Mouse (Mus musculus) midbrain, embryonic 10.5 days (tissue): ENCODE data around the gene Arid3c. TPM values are rescaled to one million over a fixed set of nuclear protein-coding genes. Genes with fewer than 3 reads are reported as not detected.
"Not testable (repeated sequence)": the region's sequence is repeated elsewhere in the genome, so short reads cannot be mapped to it uniquely, and the experiment has no call there.

Source experiments
- DNase-seq: peaks from one replicate; pipeline ENCODE4 v3.0.0-alpha.2; 2017; ENCODE audit warnings: low spot score
- H3K27ac ChIP-seq: fragments of 300-500 bp; sonication (generic); replicated peaks from 2 replicates; pipeline ENCODE4 v1.5.1; 2016; ENCODE audit warnings: mild to moderate bottlenecking
- H3K27me3 ChIP-seq: fragments of 300-500 bp; sonication (generic); 2 replicates; pipeline ENCODE4 v1.6.1; 2016; ENCODE audit warnings: low read depth, mild to moderate bottlenecking; ENCODE audit not compliant: poor library complexity, severe bottlenecking
- H3K36me3 ChIP-seq: fragments of 300-500 bp; sonication (generic); 2 replicates; pipeline ENCODE4 v1.6.1; 2016; ENCODE audit warnings: mild to moderate bottlenecking, moderate library complexity
- H3K4me1 ChIP-seq: fragments of 300-500 bp; sonication (generic); 2 replicates; pipeline ENCODE4 v1.6.1; 2016
- H3K4me3 ChIP-seq: fragments of 300-500 bp; sonication (generic); 2 replicates; pipeline ENCODE4 v1.5.1; 2016; ENCODE audit warnings: mild to moderate bottlenecking, moderate library complexity
- H3K9me3 ChIP-seq: fragments of 300-500 bp; sonication (generic); replicated peaks from 2 replicates; pipeline ENCODE4 v1.6.1; 2016; ENCODE audit warnings: mild to moderate bottlenecking
- WGBS: fragments of 180-500 bp; shearing (Covaris S2); methylation state at CpG from one replicate; pipeline ENCODE4 v1.1.7; 2016; 5-methylcytosine and 5-hydroxymethylcytosine counted together
- polyA plus RNA-seq: library from polyadenylated mRNA; unstranded; fragments of >200 nt; fragmentation: Nextera tagmentation; extraction: Ambion mirVana; gene quantifications from 2 replicates; pipeline ENCODE4 v1.2.1, GENCODE M21; 2016

The Arid3c gene
- polyA plus RNA-seq = 0.28 and 0.63 TPM in 2 replicates

DNA sequence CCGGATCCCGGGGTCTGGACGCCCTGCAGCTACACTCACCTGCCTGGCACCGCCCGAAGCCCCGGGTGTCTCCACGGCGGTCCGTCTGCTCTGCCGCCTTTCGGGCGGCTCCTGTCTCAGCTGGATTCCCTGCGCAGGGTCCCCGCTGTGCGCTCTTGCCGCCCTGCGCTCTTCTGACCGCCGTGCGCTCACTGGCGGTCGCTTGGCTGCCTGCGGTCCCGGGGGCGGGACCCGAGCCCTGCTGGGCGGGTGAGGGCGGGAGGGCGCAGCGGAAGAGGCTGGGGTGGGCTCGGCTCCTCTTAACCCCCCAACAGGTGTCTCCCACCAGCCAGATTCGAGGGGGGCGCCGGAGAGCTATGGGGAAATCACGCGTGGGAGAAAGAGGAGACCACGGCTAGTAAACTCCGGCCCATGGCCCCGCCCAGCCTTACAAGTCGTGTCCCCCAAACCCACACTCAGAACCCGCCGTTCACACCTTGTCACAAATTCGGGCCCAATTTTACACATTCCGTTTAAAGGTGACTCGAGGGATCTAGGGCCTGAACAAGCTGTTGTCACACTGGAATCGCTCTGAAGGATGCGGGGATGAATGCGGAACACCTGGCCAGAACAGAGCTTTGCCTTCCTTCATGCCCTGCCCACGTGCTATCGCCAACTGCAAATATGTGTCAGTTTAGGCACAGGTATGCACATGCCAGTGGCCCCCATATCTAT lies at the start of gene Arid3c:
Gene Arid3c, minus strand, starts transcription at position 91 of the 714 bp plus-strand sequence.
- WGBS = 2% methylated on average over 50 of the region's 50 CpGs
- peaks cover 25% of the 10 kb centered on the region for H3K4me1 ChIP-seq
- peaks cover 6% of the 10 kb centered on the region; the same call in 1 of the 2 replicates for H3K9me3 ChIP-seq
- H3K36me3 ChIP-seq = no peaks in the 10 kb centered on the region
- no peak for DNase-seq
- H3K27ac ChIP-seq = no peak within 1 kb of the TSS
- peak within 1 kb of the TSS; percentile 53 for H3K4me3 ChIP-seq
- H3K27me3 ChIP-seq = peaks cover 81% of the 10 kb centered on the region

DNA sequence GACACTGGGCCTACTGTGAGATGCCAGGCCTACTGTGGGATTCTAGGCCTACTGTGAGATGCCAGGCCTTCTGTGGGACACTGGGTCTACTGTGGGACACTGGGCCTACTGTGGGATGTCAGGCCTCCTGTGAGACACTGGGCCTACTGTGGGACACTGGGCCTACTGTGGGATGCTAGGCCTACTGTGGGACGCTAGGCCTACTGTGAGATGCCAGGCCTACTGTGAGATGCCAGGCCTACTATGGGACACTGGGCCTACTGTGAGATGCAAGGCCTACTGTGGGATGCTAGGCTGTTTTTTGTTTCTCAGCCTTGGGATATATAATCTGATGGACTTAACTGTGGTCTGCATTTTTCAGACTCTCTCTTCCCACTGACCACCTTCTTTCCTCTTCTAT lies 44.9 kb upstream of the Arid3c start:
- H3K36me3 ChIP-seq, H3K27ac ChIP-seq, H3K4me3 ChIP-seq, H3K4me1 ChIP-seq, H3K27me3 ChIP-seq, H3K9me3 ChIP-seq, DNase-seq: not testable (repeated sequence)
- WGBS = 85% methylated on average over 1 of the region's 1 CpGs

DNA sequence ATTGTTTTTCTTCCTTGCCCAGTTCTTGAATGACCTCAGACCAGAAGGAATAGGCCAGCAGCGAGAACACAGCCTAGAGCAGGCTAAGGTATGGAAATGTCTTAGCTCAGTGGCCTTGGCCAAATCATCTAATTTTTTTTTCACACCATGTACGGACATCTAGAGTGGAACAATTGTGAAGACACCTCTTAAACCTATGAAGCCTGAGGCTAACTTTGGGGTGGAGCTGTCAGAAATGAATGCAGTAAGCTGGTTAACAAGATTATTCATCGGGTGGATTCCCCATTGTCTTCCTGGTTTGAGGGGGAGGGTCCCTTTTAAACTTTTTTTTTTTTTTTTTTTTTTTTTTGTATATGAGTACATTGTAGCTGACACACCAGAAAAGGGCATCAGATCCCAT lies 43.6 kb upstream of the Arid3c start:
- H3K27me3 ChIP-seq, H3K4me1 ChIP-seq, H3K36me3 ChIP-seq, DNase-seq, H3K9me3 ChIP-seq: not testable (repeated sequence)
- Histone ChIP-seq H3K27ac (peak overlapping the region; percentile 52; the same call in 1 of the 2 replicates), H3K4me3 (peak overlapping the region; percentile 48)
- 55% methylated on average over 3 of the region's 3 CpGs for WGBS

DNA sequence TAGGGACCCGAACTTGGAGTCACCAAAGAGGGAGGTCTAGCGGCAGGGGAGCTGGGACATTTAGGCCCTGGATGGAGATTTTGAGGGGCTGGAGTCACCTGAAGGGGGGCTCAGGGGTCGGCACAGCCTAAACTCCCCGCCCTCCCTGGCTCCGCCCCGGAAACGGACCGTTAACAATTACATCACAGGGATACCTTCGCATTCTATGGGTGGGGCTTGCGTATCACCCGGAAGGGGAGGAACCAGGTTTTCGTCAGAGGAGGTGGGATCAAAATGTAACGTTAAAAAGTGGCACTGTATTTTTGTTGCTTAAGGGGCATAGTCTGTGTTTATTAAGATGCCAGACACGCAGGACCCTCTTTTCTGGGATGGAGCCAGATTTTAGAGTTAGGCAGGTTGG lies 43.1 kb upstream of the Arid3c start, which contains the start of gene Ccl27a:
Gene Ccl27a, minus strand, starts transcription at position 246 of the 400 bp plus-strand sequence.
- WGBS = under 1% methylated on average over 13 of the region's 14 CpGs
- Histone ChIP-seq H3K27ac (peak within 1 kb of the TSS; percentile 74), H3K4me3 (peak within 1 kb of the TSS; percentile 57)
- not testable (repeated sequence) for H3K9me3 ChIP-seq, H3K4me1 ChIP-seq, H3K27me3 ChIP-seq, H3K36me3 ChIP-seq
- DNase-seq = peak; percentile 82

DNA sequence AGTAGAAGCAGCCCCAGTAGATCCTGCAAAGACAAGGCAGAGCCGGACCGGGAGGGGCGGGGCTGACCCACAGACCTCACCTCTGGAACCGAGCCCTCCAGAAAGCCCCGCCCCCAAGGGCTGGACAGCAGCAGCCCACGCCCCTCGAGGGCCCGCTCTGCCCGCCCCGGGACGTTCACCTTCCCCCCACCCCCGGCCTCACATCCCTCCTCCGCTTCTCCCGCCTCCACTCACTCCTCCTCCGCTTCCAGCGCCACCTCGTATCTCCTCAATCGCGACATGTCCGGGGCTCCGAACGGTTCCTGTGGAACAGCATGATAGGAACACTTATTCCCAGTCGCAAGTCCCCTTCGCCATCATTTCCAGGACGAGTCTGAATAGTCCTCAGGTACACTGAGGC lies 42.6 kb upstream of the Arid3c start:
- not testable (repeated sequence) for H3K4me1 ChIP-seq, H3K9me3 ChIP-seq, H3K36me3 ChIP-seq, H3K27me3 ChIP-seq
- WGBS = under 1% methylated on average over 24 of the region's 25 CpGs
- Histone ChIP-seq H3K4me3 (peak overlapping the region; percentile 57), H3K27ac (peak overlapping the region; percentile 74)
- peak; percentile 55 for DNase-seq

DNA sequence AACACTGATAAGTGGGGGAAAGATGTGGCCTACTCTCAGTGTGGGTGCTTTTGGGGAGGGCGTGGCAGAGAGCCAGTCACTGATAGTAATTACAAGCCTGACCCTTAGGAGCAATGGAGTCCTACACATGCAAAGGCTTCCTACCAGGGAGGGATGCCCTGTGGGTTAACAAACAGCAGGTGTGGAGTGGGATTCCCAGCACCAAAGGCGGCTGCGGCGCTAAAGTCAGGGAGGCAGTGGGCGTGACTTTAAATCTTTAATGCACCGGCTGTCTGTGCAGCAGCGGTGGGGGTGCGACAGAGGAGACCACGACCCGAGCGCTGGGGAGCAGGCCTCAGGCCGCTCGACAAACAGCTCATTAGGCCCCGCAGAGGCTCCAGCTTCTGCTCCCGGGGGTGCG lies 42.0 kb upstream of the Arid3c start:
- peak overlapping the region; percentile 44 for H3K4me3 ChIP-seq
- H3K9me3 ChIP-seq, H3K36me3 ChIP-seq, H3K27me3 ChIP-seq, H3K4me1 ChIP-seq, DNase-seq, H3K27ac ChIP-seq: not testable (repeated sequence)
- 4% methylated on average over 9 of the region's 16 CpGs for WGBS

DNA sequence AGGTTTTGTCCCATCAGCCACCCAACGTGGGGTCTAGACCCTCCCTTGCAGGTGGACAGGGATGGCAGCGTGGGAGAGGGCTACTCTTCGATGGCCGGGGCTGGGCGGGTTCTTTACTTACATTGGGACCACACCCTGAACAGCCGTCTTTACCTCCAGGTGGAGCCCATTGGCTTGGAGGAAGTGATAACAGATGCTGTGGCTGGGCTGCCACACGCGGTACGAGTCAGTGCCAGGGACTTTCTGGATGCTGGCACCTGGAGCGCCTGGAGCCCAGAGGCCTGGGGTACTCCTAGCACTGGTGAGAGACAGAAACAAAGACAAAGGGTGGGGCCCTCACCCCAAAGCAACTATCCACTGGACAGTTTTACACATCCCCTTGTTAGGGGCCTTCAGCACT lies 36.4 kb upstream of the Arid3c start:
- 88% methylated on average over 10 of the region's 10 CpGs for WGBS
- H3K4me3 ChIP-seq = not testable (repeated sequence)

DNA sequence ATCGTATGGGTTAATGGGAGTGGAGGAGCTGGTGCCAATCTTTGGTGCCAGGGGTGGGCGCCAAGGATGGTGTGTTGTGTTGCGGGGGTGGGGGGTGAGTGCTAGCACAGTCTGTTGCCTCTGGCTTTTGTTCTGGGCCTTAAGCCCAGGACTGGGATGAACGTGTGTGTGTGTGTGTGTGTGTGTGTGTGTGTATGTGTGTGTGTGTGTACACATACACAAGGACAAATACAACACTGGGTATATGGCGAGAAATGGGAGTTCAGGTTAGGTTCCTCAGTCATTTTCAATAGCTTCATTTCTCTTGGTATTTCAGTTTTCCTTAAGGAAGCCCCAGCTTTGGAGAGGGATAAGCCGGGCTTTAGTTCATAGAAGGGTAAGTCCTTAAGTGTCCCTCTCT lies 32.2 kb upstream of the Arid3c start:
- not testable (repeated sequence) for H3K4me3 ChIP-seq, H3K36me3 ChIP-seq, H3K27ac ChIP-seq, H3K27me3 ChIP-seq, H3K9me3 ChIP-seq, DNase-seq
- H3K4me1 ChIP-seq = peaks cover 35% of the 10 kb centered on the region
- 81% methylated on average over 5 of the region's 6 CpGs for WGBS

More for the DNA sequence above, 36.4 kb upstream of the Arid3c start:
- H3K36me3 ChIP-seq, H3K27ac ChIP-seq, H3K9me3 ChIP-seq, H3K27me3 ChIP-seq, H3K4me1 ChIP-seq, DNase-seq: not testable (repeated sequence)

DNA sequence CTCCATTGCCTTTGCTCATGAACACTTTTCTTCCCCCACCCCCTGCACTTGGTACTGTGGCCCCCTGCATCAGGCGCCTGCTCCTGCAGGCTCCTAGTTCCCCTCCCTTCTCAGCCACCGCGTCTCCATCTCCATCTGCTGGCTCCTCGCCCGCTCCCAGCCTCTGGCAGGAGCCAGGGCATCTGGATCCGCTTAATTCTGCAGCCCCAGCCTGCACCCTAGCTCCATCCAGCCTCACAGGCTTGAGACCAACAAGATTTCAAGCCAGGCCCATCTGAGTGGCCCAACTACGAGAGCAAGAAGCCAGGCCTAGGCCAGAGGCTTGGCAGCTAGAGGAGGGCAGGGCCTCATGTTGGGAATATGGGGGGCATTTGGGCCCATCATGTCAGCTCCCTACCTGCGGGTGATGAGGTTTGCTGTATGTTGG lies 31.8 kb upstream of the Arid3c start:
- H3K4me3 ChIP-seq = peak overlapping the region; percentile 24
- H3K36me3 ChIP-seq = not testable (repeated sequence)

DNA sequence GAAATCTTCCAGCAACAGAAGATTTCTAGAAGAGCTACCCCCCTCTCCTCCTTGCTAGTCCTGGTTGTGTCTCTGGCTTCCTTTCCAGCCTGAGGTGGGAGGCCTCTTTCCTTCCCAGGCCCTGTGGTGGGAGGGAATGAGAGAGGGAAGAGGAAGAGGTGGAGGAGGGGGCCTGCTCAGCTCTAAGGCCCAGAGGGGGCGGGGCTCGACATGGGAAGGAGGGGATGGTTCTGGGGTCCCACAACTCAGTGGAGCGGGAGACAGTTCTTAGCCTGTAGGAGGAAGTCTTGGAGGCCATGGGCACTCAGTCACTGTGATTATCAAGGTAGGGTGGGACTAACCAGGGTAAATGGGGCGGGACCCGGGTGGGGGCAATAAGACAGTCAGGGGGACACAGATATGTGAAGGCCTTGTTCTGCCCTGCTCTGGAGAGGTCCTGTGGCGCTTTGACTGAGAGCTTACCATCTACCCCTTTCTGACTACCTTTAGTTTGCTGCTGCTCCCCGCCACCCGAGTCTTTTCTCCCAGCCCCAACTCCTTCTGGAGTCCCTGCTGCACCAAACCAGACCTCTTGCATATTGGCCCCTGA lies 31.3 kb upstream of the Arid3c start:
- no peaks in the 10 kb centered on the region for H3K27me3 ChIP-seq
- peaks cover 35% of the 10 kb centered on the region for H3K4me1 ChIP-seq
- no peaks in the 10 kb centered on the region for H3K9me3 ChIP-seq
- H3K27ac ChIP-seq = peak overlapping the region; percentile 84
- DNase-seq = no peak
- 33% methylated on average over 8 of the region's 8 CpGs for WGBS
- peak overlapping the region; percentile 24 for H3K4me3 ChIP-seq
- no peaks in the 10 kb centered on the region for H3K36me3 ChIP-seq

More for the DNA sequence above, 31.8 kb upstream of the Arid3c start:
- Histone ChIP-seq H3K4me1 (peaks cover 35% of the 10 kb centered on the region), H3K27ac (peak overlapping the region; percentile 84; the same call in 1 of the 2 replicates)
- 47% methylated on average over 8 of the region's 8 CpGs for WGBS
- H3K27me3 ChIP-seq, DNase-seq, H3K9me3 ChIP-seq: not testable (repeated sequence)

DNA sequence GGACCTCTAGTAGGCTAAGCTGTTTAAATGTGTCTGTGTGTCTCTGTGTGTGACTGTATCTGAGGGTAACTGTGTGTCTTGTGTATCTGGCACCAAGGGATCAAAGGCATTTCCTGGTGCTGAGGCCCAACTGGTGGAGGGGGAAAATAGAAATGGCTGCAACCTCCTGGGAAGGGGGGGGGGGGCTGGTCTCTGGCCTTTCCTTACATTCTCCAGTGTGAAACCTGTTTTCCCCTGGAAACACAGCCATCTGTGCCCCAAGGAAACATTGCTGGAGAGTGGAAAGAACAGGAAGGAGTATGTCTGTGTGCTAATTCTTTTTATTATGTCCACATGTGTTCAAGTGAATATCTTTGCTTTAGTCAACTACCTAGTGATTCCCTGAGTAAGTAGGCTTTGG lies 30.7 kb upstream of the Arid3c start:
- Histone ChIP-seq H3K27me3 (no peaks in the 10 kb centered on the region), H3K36me3 (no peaks in the 10 kb centered on the region), H3K4me3 (0 out of 2 replicates have a peak overlapping the region, but pooled peaks have one; percentile 24), H3K4me1 (peaks cover 35% of the 10 kb centered on the region), H3K9me3 (no peaks in the 10 kb centered on the region), H3K27ac (peak overlapping the region; percentile 84)
- DNase-seq = no peak

DNA sequence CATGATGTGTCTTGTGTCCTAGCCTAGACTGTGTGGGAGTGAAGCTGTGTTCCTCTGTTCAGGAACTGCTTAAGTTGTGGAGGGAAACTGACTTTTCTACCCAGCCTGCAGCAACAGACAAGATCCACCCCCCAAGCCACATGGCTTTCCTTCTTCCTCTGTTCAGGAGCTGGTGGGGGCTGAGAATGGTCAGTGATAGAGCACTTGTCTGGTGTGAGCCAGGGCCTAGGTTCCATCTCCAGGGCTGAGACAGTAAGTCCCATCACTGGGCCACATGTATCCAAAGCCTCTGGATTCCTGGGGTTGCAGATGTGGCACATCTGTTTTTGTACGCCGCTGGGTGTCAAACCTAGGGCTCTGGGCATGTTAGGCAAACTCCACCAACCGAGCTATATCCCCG lies 30.0 kb upstream of the Arid3c start:
- no peaks in the 10 kb centered on the region for H3K36me3 ChIP-seq
- WGBS = 87% methylated on average over 4 of the region's 4 CpGs
- no peak for DNase-seq
- no peaks in the 10 kb centered on the region for H3K27me3 ChIP-seq
- peaks cover 42% of the 10 kb centered on the region for H3K4me1 ChIP-seq
- H3K27ac ChIP-seq = peak overlapping the region; percentile 84
- H3K4me3 ChIP-seq = peak overlapping the region; percentile 57
- H3K9me3 ChIP-seq = no peaks in the 10 kb centered on the region

DNA sequence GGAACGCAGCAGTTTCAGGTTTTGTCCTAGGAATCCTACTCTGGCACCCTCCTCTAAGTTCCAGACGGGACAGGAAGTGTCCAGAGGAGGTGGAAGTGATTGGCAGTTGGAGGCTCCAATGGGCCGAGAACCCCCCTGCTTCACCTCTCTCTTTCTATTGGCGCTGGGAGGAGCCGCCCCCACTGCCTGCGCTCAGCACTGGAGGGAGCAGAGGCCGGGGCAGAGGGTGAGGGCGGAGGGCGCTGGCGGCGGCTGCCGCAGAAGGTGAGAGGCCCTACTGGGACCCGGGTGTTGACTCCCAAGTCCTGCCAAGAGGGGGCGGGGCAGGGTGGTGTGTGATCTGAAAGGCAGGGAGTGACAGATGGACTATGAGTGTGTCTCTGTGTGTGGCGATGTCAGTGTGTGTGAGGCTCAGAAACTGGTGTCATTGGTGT lies 29.4 kb upstream of the Arid3c start:
- Histone ChIP-seq H3K9me3 (no peaks in the 10 kb centered on the region), H3K36me3 (no peaks in the 10 kb centered on the region), H3K27me3 (no peaks in the 10 kb centered on the region), H3K4me3 (peak overlapping the region; percentile 57), H3K4me1 (peaks cover 48% of the 10 kb centered on the region), H3K27ac (peak overlapping the region; percentile 84)
- peak; percentile 88 for DNase-seq
- 2% methylated on average over 15 of the region's 15 CpGs for WGBS
